Mouse (Mus musculus): ENCODE data around the gene Crtc2.
"Not testable (repeated sequence)": the region's sequence is repeated elsewhere in the genome, so short reads cannot be mapped to it uniquely, and the experiment has no call there.

Crtc2 gene

DNA sequence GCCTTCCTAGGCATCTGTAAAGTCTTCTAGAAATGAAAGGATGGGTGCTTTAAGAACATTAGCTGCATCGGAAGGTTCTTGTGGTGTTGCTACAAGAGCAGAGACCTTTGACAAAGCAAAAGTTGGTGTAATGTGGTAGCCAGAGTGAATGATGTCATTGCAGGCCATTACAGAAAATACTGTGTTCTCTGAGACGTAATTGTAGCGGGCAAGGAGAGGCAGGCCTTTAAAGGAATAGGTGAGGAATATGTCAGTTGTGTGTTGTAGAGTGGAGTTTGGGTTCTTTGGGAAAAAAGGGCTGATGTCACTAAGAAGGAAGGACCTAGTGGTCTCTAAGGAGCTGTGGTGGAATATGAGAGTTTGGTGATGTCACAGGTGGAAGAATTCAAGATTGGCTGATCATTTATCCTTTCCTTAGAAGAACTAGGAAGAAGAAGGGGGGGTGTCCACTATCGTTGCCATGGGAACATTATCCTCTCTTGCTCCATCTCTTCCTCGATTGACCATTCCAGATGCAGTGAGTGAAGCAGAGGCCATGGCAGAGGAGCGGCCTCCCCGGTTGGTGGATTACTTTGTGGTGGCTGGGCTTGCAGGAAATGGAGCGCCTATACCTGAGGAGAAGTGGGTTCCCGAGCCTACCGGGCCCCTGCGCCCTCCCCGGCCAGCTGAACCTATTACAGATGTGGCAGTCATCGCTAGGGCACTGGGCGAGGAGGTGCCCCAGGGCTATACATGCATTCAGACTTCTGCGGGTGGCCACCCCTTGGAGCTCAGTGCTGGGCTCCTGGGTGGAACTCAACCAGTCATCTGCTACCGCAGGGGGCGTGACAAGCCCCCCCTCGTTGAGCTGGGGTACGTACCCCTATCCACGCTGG lies 13.2 kb downstream of the Crtc2 start:
- DNase-seq (ENCODE audit: low spot score in 2 of 2): no peak

DNA sequence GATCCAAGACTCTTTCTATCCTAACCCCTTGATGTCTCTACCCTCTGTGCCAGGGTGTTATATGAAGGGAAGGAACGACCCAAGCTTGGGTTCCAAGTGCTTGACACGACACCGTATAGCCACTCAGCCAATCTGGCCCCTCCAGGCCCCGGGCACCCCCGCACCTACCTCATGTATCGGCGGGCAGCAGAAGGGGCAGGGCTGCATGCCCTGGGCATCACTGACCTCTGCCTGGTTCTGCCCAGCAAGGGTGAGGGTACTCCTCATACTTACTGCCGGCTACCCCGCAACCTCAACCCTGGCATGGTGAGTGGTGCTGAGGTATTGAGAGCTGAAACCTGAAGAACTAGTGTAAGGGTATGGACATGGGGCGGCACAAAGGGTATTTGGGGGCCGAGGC lies 14.2 kb downstream of the Crtc2 start:
- no peak for DNase-seq (ENCODE audit: low spot score in 2 of 2)

DNA sequence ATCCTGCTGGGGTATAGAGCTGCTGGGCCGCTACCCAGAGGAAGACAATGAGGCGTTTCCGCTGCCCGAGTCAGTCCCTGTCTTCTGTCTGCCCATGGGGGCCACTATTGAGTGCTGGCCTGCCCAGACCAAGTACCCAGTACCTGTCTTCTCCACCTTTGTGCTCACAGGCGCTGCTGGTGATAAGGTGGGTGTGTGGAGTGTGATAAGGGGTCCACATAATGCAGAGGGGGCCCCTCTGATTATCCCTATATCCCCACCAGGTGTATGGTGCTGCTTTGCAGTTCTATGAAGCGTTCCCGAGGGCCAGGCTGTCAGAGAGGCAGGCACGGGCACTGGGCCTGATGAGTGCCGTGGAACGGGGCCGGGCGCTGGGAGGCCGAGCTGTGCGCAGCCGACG lies 15.0 kb downstream of the Crtc2 start:
- no peak for DNase-seq (ENCODE audit: low spot score in 2 of 2)

- no peak for DNase-seq (ENCODE audit: low spot score in 2 of 2)
Measured at GRCm38 (mm10) chr3:90270784-90271183, 16.8 kb downstream of the Crtc2 start.

GRCm38 (mm10) chr3:90272170-90272569 lies 18.2 kb downstream of the Crtc2 start:
- no peak for DNase-seq (ENCODE audit: low spot score in 2 of 2)

DNA sequence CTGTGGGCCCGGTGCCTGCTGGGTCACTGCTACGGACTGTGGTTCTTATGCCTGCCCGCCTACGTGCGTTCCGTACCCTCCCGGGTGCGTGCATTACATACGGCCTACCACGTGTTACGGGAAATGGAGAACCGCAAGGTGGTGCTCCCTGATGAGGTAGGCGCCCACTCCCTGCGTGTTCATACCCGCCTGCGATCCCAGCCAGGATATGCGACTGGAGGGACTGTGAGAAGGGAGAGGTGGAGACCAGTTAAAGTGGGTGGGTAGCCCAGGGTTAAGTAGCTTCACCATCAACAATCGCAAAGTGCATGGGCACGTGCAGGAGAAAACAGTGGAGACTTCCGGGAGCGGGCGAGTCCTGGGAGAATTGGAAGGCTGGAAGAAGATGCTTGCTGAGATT lies 19.9 kb downstream of the Crtc2 start:
- no peak for DNase-seq (ENCODE audit: low spot score in 2 of 2)

GRCm38 (mm10) chr3:90275286-90275685 lies 21.3 kb downstream of the Crtc2 start:
- DNase-seq (ENCODE audit: low spot score in 2 of 2): no peak

- no peak for DNase-seq (ENCODE audit: low spot score in 2 of 2)
Measured at GRCm38 (mm10) chr3:90276858-90277257, 22.9 kb downstream of the Crtc2 start.

GRCm38 (mm10) chr3:90277793-90278192 lies 23.8 kb downstream of the Crtc2 start:
- DNase-seq (ENCODE audit: low spot score in 2 of 2): no peak

GRCm38 (mm10) chr3:90278211-90278610 lies 24.2 kb downstream of the Crtc2 start:
- DNase-seq (ENCODE audit: low spot score in 2 of 2): no peak

GRCm38 (mm10) chr3:90279216-90279615 lies 25.3 kb downstream of the Crtc2 start:
- no peak for DNase-seq (ENCODE audit: low spot score in 2 of 2)

DNA sequence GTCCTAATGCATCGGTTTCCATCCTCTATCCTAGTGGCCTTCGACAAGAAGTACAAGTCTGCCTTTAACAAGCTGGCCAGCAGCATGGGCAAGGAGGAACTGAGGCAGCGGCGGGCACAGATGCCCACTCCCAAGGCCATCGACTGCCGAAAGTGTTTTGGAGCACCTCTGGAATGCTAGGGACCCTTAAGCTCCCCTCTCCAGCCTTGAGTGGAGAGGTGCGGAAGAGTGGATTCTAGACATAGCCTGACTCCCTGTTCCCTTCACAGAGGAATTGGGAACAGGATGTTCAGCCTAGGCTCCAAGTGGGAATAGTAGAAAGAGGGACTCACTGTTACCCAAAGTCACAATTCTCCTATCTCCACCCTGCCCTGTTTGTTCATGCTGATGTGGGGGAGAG lies 25.8 kb downstream of the Crtc2 start:
- no peak for DNase-seq (ENCODE audit: low spot score in 2 of 2)

DNA sequence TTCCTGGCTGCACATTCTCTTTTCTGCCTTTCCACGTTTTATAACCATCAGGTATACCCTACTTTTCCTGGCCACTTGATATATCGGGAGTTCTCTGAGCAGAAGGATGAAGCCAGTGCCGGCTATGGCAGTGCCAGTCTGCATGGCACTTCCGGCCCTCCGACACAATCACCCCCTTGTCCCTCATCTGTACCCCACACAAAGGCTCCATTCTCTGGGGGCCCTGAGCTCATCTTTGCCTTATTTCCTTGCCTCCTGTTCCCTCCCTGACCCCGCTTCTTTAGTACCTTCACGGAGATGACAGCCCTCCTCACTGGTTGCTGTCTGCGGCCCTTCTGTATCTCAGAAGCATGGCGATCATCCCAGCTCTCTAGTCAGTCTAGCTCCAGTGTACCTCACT lies 26.7 kb downstream of the Crtc2 start:
- no peak for DNase-seq (ENCODE audit: low spot score in 2 of 2)

DNA sequence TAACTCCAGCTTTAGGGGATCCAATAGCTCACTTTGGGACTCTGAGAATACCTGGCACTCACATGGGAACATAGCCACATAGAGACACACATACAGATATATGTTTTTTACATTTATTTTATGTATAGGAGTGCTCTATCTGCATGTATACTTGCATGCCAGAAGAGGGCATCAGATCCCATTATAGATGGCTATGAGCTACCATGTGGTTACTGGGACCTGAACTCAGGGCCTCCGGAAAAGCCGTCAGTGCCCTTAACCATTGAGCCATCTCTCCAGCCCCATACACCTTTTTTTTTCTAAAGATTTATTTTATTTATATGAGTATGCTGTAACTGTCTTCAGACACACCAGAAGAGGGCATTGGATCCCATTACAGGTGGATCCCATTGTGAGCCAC lies 30.2 kb downstream of the Crtc2 start:
- no peak for DNase-seq (ENCODE audit: low spot score in 2 of 2)

GRCm38 (mm10) chr3:90289403-90289802 lies 35.4 kb downstream of the Crtc2 start:
- DNase-seq (ENCODE audit: low spot score in 2 of 2): not testable (repeated sequence)

DNA sequence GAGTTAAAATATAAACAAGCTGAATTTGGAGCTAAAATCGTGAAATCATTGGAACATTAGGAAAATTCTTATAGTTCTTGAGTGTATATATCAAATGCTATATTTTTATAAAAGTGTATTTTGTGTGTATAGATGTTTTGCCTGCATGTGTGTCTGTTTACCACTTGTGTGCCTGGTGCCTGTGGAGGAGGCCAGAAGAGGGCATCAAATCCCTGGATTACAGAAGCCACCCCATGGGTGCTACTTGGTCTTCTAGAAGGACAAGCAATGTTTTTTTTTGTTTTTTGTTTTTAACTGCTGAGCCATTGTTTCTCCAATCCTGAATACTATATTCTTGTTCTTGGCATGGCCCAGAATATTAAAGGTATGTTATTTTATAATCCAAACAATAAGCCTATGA lies 36.6 kb downstream of the Crtc2 start:
- DNase-seq (ENCODE audit: low spot score in 2 of 2): no peak

- no peak for DNase-seq (ENCODE audit: low spot score in 2 of 2)
Measured at GRCm38 (mm10) chr3:90291982-90292344, 38.0 kb downstream of the Crtc2 start.

GRCm38 (mm10) chr3:90292345-90293275 lies 38.6 kb downstream of the Crtc2 start, which contains the start of gene Gatad2b:
Gene Gatad2b (plus strand): TSS chr3:90293178.
- peak; percentile 98 to 99 for DNase-seq (ENCODE audit: low spot score in 2 of 2)

GRCm38 (mm10) chr3:90293352-90294063 lies 39.5 kb downstream of the Crtc2 start:
- DNase-seq (ENCODE audit: low spot score in 2 of 2): peak in 1 of 2 experiments; percentile 33

GRCm38 (mm10) chr3:90294064-90294440 lies 40.1 kb downstream of the Crtc2 start:
- no peak for DNase-seq (ENCODE audit: low spot score in 2 of 2)

- no peak for DNase-seq (ENCODE audit: low spot score in 2 of 2)
Measured at GRCm38 (mm10) chr3:90294651-90295050, 40.7 kb downstream of the Crtc2 start.

DNA sequence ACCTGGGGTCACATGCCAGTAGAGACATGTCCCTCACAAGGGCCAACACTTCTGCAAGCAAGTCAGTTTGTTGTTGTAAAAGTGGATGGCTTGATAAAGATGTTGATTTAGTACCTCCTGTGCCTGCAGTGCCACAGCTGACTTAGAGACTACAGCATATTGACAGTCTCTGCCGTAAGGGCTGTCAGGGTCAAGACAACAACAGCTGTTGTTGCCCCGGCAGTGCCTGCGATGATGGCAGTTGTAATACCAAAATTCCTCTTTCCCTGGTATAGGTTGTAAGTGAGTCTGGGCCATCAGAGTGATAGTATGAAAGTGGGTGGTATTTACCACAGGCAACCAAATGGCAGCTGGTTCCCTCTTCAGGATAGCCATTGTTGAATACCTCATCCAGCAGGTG lies 51.8 kb downstream of the Crtc2 start:
- no peak for DNase-seq (ENCODE audit: low spot score in 2 of 2)
